Mouse (Mus musculus) 416B (cell line): ENCODE measurements at regions not wholly inside any gene's neighbourhood (a gene's known extent, or its start where the extent isn't known, plus 50 kb on each side); places are given as distances from the start of the nearest gene placed in this dataset.

Source experiments
- DNase-seq: peaks from one replicate; pipeline ENCODE4 v3.0.0; 2011; ENCODE audit warnings: low read depth

DNA sequence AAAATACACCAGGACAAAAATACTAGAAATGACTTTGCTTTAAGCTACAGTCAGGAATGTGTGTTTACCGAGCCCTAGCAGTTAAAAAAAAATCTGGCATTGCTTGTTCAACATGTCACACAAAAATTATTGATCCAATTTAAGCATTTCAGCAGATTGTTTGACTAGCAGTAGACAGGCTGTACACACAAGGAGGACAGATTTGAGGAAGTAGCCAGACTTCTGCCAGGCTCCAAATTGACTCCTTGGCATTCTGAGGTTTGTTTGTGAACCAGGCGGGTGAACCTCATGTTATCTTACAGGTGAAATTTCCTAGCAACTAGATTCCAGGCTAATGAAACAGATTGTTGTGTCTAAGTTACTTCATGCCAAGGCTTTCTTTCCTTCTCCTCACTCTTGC, 348.8 kb downstream of the Hs3st3b1 start:
- DNase-seq = no peak

DNA sequence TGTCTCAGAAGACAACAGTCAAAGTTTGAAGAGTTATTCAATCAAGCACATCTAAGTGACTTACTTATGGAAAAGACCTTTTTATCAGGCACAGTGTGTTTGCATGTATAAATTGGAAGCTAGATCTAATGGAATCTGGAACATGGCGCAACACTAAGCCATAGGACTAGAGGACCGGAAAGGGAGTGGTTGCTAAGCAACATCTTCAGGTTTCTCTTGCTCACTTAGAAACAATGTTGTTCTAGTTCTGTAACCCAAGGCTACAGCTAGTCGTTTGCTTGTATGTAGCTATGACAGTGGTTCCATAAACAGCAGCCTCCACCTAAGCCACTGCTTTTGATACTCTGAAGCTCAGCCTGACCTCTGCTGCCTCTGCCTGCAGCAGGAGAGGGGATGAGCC, 338.8 kb downstream of the Hs3st3b1 start:
- DNase-seq = no peak

- no peak for DNase-seq
Measured at GRCm38 (mm10) chr11:63585216-63585869, 336.7 kb downstream of the Hs3st3b1 start.

DNA sequence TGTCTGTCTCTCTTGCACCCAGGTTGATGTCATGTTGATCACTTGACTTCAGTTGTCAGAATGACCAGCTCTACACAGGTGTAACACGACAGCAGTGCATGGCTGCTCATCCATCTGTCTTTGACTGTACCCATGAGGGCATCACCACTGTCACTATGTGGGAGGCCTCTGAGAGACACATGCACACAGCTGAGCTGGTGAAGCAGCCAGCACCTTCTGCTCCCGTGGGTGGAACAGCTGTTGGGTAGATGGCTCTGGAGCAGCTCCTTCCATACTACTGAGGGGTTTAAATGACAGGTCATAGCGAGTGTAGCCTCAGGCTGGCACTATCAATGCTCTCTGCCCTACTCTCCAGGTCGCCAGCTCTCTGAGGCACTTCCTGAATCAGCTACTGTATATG, 301.9 kb downstream of the Hs3st3b1 start:
- no peak for DNase-seq

GRCm38 (mm10) chr11:63630336-63630735, 291.8 kb downstream of the Hs3st3b1 start:
- DNase-seq = no peak

DNA sequence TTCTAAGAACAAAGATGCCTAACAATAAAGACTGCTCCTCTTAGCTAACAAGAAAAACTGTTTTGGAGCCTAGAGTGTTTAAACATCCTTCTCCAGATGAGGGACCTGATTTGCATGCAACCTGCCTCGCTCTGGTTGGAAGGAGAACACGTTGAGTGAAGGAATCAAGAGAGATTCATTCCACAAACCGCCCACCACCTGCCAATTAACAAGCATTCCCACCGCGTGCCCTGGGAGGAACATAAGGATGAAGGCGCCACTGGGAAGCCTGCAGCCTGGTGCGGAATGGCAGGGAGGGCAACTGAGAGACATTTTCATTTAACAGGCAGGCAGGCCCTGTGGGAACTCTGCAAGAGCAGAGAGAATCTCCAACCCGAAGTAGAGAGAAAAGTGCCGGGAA, 265.0 kb downstream of the Hs3st3b1 start:
- DNase-seq = no peak

DNA sequence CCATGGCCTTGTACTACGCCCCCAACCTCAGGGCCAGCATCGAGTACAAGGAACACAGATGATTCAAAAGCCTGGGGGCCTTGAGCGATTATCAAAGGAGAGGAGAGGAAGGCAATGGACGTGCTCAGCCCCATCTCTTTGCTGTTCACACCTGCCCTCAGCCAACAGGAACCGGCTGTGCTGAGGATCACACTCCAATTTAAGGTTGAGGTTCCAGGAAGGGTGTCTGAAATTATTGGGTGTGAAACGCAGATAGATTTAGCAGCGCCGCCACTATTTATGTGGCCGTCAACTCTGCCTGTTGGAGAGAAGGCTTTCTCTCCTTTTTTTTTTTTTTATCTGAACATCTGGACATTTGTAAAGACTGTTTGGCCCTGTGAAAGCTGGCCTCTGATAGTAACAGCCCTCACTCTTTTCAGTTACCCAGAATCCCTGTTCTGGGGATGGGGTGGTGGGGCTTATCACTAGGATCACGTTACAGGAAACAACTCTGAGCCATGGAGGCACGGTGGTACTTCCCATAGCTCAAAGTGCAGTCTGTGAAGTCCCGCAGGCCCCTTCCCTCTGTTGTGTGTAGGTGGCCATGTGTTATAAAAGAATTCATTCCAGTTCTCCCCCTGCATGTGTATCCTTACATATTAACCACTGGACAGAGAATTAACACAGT, 256.7 kb downstream of the Hs3st3b1 start:
- DNase-seq = no peak

- DNase-seq = no peak
Measured at GRCm38 (mm10) chr11:63670477-63670876, 251.6 kb downstream of the Hs3st3b1 start.

DNA sequence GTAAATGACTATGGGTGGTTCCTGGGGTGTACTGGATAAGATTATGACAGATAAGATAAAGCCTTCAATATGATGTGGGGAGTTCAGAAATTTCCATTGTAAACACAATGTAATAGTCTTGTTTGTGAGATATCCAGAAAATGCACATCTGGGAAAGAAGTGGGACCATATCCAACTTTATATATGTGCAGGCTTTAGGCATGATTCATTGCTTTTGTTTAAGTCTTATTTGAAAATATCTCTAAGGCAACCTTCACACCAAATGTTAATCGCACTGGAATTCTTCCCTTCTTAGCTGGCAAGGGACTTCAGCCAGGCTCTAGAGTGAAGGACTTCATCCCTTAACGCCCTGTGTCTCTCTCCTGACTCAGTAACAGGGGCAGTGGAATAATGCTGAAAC, 250.3 kb downstream of the Hs3st3b1 start:
- no peak for DNase-seq

- DNase-seq = no peak
Measured at GRCm38 (mm10) chr11:63677921-63678320, 244.2 kb downstream of the Hs3st3b1 start.

GRCm38 (mm10) chr11:63678382-63678905, 243.6 kb downstream of the Hs3st3b1 start:
- no peak for DNase-seq

DNA sequence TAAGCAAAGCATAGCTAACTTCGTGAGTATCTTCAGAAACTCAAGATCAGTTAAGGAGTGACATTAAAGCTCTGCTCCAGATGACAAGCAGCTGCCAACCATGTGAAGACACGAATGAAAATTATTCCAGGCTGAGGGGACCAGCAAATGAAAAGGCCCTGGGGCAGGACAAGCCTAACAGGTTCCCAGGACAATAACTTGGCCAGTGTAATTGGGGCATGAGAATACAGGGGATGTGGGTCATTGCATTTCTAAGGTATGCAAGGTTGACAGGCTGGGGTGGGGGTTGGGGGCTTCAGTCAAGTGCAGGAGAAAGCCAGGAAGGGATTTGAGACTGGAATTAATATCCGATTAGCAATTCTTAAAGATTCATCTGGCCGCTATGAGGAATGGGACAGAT, 242.6 kb downstream of the Hs3st3b1 start:
- no peak for DNase-seq

GRCm38 (mm10) chr11:63684228-63684980, 237.7 kb downstream of the Hs3st3b1 start:
- DNase-seq = no peak

- DNase-seq = peak; percentile 3
Measured at GRCm38 (mm10) chr11:63691041-63691440, 231.0 kb downstream of the Hs3st3b1 start.

- no peak for DNase-seq
Measured at GRCm38 (mm10) chr11:63704995-63705580, 217.0 kb downstream of the Hs3st3b1 start.

GRCm38 (mm10) chr11:63706057-63706456, 216.0 kb downstream of the Hs3st3b1 start:
- DNase-seq = no peak

- no peak for DNase-seq
Measured at GRCm38 (mm10) chr11:63707093-63707492, 215.0 kb downstream of the Hs3st3b1 start.

DNA sequence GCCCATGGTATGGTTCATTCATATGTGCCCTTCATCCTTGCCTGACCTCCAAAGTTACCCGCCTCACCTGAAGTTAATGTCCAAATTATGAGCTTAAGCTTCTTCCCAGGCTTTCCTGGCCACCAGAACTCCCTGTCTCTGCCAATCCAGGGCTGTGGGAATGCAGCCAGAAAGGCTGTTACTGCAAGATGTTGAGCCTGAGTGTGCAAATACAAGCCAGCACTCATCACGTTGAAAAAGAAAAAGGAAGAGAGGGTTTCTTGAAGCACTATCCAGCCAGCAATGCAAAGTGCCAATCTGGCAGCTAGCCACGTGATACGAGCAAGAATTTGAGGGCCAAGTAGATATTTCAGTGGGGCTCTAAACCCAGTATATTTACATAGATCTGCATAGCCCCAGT, 213.7 kb downstream of the Hs3st3b1 start:
- DNase-seq = no peak

- no peak for DNase-seq
Measured at GRCm38 (mm10) chr11:63712053-63712864, 209.8 kb downstream of the Hs3st3b1 start.

DNA sequence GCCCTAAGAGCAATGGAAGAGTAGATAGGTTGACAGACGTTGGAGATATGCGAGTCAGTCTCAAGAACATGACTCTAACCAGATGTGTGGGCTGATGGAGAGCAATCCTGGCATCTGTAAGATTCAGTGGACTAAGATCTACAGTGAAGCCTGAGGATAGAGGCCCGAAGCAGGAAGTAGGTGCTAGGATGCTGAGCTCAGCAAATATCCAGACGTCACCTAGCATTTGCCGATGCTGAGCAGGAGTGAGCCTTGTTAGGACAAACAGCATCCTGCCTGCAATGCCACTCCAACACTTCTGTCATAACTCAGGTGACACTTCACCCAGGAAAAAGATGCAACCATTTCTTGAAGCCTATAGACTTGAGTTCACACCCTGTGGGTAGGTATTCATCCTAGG, 199.8 kb downstream of the Hs3st3b1 start:
- no peak for DNase-seq

DNA sequence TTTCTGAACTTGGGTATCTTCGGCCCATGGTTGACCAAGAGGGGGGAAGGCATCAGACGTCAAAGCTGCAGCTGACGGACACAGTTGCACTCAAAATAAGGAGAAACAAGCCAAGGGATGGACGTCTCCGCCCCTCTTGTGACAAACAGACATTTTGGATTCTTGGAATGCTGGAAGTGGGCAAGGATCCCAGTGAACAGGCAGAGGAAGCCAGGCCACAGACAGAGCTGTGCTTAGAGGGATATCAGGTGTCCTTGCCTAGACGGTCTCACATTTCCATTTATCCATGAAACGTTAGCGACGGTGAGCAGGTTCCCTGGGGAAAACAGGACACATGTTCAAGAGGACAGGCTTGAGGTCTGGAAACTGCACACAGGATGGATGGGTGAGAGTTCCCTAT, 191.2 kb downstream of the Hs3st3b1 start:
- DNase-seq = no peak

DNA sequence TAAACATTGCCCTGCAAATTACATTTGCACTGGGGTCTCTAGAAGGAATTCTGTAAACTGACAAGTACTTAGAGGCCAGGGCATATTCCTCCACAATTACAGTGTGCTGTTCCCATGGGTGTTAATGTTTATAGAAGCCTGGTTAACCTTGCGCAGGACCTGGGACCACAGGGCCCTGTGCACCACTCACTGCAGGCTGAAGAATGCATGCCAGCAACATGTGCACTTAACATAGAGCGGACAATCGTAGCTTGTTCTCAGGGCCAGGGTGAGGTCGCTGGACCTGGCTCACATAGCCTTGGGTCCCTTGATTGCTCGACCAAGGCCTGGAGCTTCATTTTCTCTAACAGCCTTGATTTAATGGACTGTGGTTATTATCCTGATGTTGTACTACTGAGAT, 168.8 kb downstream of the Hs3st3b1 start:
- DNase-seq = no peak
